Mouse (Mus musculus): Measurements from ENCODE around the gene Nsg2.
"Not testable (repeated sequence)": the region's sequence is repeated elsewhere in the genome, so short reads cannot be mapped to it uniquely, and the experiment has no call there.

Gene Nsg2

DNA sequence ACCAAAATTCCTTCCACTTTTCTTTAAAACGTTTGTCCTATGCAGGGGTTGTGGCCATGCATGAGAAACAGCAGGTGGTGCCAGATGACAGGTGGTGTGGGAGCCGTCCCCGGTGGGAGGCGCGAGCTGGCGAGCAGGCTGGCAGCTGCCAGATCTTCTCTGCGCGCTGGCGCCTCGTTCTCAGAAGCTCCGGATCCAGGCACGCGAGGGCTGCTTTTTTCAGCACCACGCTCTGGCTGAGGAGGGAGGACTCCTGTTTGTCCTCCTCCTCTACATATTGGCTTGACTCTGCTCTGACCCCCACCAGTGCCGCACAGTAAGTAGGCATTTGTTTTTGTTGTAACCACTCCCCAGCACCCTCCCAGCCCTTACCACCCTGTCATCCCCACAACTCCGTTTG lies at the start of gene Nsg2:
Gene Nsg2 (plus strand): TSS at position 183 of the 400 bp plus-strand sequence.
- DNase-seq, result peak; percentile 80

DNA sequence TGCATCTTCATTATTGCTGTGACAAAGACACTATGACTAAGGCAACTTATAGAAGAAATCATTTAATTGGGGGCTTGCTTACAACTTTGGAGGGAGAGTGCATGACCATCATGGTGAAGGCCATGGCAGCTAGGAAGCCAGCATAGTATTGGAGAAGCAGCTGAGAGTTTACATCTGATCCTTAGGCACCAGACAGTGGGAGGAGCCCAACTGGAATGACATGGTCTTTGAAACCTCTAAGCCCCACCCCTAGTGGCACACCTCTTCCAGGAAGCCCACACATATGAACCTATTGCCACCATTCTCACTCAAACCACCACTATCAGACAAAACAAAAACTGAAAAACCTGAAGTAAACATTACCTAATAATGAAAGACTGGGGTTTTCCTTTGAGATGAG lies 40.2 kb upstream of the Nsg2 start:
- DNase-seq, result no peak

DNA sequence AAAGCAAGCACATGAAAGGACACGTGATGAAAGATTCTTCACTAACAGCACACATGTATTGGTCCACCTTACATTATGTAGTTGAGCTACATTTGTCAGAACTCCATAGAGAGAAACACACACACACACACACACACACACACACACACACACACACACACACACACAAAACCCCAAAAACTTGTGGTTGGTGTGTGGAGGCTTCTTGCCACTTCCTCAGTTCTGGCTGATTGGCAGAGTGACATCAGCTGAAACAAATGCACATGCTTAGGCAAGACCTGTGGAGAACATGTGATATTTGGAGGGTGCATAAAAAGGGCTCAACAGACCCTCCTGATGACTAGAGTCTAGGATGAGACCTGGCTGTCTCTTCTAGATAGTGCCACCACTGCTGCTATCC lies 36.3 kb upstream of the Nsg2 start:
- DNase-seq, result no peak

DNA sequence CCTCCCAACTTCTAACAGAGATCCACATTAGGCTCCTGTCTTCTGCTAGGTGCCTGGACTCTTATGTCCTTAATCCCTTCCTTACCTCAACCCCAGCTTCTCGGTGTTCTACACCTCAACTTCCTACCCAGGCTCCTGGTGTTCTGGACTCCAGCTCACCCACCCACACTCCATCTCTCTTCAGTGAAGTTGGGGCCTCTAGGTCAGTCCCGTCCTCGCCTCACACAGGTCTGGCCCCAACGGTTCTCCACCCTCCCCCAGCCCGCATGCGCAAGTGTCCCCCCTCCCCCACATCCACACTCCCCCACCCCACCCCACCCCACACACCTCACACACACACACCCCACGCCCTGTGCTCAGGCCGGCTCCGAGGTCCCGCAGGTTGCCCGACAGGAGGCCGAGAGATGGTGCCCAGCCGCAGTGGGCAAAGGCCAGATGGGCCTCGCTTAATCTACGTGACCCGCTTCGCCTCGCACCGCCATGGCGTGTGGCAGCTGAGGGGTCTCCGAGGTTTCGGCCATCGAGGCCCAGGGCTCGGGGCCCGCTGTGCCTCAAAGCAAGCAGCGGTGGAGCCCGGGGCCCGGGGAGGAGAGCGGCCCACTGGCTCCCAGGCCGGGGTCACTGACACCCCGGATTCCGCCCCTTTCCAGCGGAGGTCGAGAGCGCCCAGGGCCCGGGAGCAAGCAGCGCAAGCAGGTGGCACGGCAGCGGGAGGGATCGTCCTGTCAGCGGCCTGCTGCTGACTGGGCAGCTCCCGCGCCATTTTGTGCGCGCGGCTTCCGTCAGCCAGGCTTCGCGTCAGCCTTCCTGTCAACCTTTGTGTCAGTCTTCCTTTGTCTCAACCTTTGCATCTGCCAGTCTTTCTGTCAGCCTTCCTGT lies 34.8 kb upstream of the Nsg2 start, which contains the start of gene 4930524B15Rik:
Gene 4930524B15Rik (plus strand): TSS at position 337 of the 879 bp plus-strand sequence.
- DNase-seq, result no peak

DNA sequence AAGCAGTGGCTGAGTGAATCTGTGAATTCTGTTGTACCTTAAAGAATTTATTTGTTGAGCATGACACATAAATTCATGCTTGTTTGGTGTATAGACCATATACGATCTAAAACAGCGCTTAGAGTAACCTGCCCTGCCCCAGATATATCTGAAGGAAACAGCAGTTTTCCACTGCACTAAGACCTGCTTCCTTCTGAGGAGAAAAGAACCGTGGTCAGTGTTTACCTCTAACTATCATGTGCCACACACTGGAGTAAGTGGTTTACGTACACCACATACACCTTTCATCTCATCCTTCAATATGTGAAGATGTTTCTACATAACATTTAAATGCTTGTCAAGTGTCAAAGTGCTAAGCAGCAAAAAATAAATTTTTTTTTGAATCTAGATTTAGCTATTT lies 26.1 kb upstream of the Nsg2 start:
- no peak for DNase-seq

DNA sequence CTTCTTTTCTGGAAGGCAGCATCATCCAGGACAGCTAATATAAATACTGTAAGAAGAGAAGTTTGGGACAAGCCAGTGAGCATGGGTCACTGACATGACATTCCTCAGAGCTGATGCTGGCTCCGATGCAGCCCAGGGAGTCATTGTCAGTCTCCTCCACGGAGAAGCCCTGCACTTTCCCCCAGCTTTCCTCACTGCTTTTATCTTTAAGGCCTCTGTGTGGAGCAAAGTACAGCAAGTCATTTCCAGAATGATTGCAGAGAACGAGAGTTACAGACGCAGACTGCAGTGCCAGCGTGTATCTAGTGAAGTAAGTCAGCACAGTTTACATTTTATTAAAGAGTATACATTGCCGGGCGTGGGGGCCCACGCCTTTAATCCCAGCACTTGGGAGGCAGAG lies 25.4 kb upstream of the Nsg2 start:
- DNase-seq, result no peak

DNA sequence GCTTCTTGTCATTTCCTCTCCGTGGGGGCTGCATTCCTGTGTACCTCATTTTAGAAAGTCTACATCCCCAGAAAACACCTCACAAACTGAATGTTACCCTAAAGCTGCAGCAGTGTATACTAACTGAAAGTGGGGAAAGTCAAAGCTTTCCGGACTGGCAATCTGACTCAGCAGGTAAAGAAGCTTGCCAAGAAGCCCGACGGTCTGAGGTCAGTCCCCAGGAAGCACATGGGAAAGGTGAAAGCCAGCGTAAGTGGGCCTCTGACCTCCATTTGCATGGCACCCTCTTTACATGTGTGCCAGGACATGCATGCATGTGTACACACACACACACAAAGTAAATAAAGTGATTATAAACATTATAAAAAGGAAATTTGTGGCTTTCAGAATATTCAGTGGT lies 24.6 kb upstream of the Nsg2 start:
- DNase-seq, result no peak

DNA sequence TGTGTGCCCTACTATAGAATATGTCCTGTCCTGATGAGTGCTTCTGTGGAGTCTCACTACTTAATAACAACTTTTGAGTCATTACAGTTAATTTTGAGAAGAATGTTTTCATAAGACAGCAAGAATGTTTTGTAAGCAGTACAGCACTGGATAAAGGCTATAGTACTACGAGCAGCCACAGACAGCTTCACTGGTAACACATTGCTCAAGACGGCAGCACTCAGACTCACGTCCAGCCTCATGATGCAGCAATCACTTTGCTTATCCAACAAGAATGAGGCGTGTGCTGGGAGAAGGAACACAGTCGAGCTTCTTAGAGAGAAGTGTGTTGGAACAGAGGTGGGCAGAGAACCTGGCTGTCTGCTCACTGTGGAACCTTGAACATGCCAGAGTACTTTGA lies 24.1 kb upstream of the Nsg2 start:
- no peak for DNase-seq

DNA sequence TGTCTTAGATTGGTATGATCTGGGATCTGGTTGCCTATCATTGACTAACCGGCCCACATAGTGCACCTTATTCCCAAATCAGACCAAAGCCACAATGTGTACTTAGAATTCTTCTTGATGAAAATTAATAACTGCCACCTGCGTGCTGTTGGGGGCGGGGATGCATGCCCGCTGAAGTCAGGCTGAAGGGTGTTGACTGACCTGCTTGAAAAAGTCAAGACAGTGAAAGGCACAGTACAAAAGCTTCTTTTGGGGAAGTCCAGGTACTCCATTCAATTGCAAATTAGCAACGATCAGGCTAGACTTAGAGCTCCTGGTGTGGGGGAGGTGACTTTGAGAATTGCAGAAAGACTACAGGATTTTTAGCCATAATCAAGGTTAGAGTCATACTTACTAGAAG lies 20.2 kb upstream of the Nsg2 start:
- not testable (repeated sequence) for DNase-seq

DNA sequence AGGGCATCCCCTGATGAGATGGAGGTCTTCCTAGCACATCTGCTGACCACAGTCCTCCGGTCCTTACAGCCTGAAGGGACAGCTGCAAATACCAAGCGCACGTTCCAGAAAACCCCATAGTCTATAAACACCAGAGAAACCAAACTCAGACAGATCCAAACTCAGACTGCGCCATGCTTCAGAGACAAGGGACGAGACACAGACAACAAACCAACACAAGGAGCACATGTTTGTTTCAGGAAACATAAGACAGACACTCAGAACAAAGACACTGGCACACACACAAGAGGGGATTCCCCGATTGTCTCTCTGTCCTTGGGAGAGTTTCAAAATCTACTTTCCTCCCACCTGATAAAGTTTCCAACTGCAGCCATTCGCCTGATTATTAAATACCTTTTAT lies 18.4 kb upstream of the Nsg2 start:
- DNase-seq, result no peak

DNA sequence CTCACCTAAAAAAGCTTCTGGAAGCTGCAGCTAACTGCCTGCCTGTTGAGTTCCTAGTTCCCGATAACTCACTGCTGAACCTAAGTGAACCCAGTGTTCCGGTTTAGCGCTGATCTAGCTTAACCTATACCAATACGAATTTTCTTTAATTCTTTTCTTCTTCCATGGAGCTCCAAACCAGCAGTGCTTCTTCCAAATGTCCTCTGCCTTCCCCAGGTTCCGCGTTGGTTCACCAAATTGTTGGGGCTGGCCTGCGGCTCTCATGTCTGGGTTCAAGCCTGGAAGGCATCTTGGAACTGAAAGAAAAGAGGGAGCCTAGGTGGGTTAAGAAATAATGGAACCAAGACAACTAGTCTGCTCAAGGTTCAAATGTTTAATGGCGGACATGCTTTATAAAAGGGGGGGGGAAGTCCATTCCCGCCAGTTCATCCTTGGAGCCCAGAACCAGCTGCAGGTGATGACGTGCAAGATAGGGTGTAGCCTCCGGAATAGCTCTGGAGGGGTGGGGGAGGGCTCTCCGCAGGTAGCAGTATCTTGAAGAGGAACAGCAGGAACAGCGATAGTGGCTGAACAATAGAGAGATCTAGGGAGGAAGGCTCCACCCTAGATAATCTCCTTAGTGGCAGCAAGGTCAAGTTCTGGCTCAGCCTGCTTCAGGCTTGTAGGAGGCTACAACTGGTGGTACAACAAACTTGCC lies 17.9 kb upstream of the Nsg2 start:
- not testable (repeated sequence) for DNase-seq

DNA sequence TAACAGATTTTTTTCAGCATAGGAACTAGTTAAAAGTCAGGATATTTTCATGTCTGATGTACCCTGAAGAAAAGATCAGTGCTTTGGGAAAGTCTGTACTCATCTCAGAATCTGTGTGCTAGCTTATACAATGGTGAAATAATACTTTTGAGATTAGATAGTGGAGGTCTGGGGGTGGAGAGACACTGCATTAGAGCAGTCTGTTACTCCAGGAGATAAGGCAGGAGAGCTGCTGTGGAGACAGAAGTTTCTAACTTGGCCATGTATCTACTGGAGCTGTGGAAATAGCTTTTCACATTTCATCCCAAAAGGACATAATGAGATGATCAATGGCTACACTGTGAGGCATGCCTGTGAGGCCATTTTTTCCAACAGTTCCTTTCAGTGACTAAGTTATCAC lies 17.0 kb upstream of the Nsg2 start:
- no peak for DNase-seq

DNA sequence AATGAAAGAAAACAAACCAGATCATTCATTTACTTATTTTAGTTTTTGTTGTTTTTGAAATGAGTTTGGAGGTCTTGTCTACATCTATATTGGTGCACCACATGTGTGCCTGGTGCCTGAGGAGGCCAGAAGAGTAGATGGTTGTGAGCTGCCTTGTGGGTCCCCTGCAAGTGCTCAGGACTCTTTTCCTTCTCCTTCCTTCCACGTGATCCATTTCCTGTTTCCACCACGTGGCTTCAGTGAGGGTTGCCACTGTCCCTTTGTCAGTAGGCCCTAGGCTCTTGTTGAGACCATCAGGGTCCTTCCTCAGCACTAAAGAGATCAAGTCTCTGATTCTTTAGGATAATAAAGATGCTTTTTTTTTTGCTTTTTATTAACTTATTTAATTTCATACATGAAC lies 15.5 kb upstream of the Nsg2 start:
- no peak for DNase-seq

DNA sequence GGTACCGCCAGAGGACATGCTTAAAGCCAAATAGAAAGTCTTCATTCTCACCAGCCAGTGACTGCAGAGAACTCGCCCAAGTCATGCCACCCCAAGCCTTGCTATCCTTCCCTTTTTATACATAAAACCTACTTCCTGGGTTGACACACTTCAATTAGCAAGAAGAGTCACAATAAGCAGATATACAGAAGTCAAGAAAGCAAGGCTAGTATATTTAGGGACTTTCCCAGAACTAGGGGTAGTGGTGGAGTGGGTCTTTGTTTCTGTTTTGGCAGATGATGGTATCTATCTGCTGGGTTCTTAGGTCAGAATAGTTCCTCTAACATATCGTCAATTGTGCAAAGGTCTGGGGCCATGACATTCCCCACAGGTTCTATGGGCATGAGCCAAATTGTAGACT lies 7.7 kb upstream of the Nsg2 start:
- no peak for DNase-seq

DNA sequence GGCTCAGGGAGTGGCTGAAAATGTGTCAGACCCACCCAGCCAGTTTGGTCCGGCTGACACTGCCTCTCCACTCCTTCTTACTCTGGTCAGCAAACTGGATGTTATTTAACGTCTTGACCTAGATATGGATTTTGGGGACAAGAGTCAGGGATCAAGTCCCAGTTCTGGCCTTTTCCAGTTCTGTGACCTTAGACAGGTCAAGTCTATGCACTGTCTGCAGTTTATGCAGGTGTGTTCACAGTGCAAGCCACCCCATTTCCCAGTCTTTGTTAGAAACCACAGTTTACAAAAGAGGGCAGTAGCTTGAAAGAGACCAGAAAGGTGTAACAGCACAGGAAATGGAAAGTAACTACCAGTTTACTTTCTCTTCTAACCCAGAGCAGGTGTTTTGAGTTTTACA lies 547 bp upstream of the Nsg2 start:
- no peak for DNase-seq

DNA sequence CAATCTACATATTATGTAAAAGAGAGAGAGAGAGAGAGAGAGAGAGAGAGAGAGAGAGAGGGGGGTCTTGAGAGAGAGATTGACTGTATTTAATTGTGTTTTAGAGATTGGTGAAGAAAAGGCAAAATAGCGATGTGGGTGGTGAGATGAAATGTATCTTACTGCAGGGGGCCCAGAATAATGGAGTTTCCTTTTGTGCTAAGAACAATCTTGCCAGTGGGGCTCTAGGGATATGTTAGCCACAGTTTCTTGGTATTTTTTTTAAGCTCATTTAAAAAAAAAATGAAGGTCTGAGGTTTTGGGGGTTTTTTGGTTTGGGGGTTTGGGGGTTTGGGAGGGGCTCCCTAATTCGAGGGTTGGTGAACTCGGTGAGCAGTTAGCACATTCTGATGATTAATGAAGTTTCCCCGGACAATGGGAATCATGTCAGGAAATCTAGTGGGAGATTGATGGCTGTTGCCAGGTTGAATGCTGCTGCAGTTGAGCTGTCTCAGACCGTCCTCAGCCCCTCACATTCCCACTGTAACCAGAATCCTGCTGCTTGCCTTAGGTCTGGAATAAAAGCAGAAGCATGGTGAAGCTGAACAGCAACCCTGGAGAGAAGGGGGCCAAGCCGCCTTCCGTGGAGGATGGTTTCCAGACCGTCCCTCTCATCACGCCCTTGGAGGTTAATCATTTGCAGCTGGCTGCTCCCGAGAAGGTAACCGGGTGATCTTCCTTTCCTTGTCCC lies 1.1 kb downstream of the Nsg2 start:
- DNase-seq, result no peak

DNA sequence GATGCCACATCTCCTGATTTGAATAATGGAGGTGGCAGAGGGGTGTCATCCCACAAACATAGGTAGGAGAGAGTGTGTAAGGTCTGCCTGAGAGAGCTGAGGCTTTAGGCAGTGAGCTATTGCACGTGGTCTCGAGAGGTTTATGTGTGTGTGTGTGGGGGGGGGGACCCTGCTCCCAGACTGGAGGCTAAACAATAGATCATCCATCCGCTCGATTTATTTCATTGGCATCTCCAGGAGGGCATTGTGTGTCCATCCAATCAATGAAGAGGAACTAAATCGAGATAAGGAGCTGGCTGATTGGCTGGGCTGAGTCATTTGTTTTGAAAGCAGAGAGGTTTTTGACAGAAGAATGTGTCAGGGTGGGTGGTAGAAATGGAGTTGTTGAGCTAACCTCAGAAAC lies 2.4 kb downstream of the Nsg2 start:
- DNase-seq, result no peak

DNA sequence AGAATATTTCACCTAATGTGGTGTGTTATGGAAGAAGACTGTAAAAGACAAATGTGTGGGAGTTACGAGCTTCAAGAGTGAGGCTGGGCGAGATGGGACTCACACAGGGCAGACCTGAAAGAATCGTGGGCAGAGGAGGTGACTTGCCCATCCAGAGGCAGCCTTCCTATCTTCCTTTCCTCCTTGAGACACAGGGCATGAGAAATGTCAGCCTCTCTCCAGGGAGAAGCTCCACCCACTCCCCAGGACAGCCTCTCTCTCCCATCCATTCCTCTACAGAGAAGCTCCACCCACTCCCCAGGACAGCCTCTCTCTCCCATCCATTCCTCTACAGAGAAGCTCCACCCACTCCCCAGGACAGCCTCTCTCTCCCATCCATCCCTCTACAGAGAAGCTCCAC lies 7.8 kb downstream of the Nsg2 start:
- DNase-seq, result not testable (repeated sequence)

DNA sequence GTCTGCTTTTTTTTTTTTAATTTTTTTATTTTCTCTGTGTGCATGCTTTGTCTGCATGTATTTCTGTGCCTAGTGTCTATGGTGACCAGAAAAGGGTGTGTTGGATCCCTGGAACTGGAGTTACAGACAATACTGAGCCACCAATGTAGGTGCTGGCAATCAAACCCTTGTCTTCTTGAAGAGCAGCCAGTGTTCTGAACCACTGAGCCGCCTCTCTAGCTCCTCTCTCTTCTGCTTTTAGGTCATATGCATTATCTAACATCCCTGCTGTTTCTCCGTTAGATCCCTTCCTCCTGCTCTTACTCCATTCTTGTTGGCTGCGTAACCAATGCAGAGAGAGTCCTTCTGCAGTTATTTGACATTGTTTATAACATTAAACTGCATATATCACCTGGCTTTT lies 8.6 kb downstream of the Nsg2 start:
- DNase-seq, result no peak

DNA sequence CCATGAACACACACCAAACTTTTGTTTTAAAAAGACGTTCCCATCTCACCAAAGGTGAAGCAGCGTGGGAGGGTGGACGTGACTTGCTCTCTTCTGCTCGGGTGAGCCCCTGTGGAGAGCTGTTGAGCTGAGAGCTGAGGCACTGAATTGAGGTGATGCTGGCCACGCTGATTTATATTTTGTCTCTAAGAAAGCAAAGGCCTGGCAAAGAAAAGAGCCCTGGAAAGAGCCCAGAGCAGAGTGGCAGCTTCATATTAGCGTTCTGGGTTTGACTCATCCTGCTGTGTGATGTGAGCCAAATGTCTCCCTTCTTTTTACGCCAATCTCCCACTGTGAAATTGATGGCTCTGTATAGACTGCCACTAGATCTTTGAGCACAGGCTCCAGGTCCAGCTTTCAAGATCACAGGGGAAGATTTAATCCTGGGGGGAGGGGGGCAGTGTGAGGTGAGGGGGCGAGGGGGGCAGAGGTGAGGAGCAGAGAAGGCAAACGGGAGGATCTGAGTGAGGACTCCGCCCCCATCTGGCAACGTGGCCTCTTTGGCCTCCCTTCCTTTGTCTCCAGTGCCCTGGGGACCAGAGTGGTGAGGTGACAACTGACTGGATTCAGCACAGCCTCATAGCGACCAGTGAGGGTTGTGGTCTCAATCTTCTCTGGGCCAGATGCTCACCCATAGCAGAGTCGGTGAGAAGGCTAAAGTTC lies 9.8 kb downstream of the Nsg2 start:
- peak; percentile 55 for DNase-seq

DNA sequence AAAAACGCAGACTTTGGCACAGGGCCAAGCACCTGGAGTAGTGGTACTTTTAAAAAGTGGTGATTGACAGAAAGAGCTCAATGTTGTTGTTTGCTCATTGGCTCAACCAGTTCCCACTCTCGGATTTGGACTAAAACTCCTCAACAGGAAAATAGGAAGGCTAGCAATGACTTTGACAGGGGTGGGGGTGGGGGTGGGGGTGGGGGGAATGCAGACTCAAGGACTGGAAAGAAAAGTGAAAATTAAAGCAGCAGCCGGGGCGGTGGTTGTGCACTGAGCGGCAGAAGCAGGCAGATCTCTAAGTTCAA lies 10.4 kb downstream of the Nsg2 start:
- no peak for DNase-seq

DNA sequence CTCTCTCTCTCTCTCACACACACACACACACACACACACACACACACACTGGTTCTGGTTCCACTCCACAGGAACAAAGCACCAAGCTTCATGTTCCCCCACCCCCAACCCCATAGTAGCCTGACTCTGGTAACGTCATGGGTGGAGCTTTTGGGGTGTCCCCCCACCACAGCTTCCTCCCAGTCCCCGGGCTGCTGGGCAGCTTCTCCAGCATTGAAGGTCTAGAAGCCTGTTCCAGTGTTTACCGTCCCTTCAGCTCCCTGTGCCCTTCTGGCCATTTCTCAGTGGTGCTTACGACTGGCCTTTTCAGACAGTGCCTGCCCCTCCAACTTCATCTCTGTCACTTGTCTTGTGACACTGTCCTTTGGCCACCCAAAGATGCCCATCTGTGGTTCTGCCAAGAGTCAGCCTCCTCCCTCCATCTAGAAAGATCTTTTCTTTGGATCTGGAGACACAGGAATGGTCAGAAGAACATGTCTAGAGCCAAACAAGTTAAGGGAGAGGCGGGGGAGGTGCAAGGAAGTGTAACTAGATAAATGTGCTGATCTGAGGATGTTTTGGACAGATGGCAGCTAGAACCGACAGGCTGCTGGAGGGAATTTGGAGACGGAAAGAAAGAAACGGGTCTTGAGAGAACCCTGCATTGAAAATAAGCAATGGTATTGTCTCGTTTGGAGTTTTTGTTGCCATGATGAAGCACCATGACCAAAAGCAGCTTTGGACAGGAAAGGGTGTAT lies 11.8 kb downstream of the Nsg2 start:
- DNase-seq, result no peak

DNA sequence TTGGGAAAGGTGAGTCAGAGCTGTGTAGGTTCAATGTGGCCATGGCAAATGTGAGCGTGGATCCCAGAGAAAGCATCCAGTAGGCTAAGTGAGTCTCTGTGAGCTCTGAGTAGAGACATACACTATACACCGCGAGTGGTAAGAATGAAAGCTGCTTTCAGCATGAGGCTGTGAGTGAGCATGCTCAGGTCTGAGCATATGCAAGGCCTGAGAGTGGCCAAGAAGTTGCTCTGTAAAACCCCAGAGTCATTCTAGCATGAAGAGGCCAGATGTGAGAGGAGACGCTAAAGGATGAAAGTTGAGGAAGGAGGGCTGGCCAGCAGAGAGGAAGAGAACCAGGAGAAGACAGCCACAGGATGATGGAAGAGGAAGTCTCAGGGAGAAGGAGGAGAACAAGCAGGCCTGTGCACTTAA lies 12.8 kb downstream of the Nsg2 start:
- no peak for DNase-seq
